Mouse (Mus musculus) kidney, adult 2 months (tissue): ENCODE results near the gene Srebf2. TPM values are rescaled to one million over a fixed set of nuclear protein-coding genes. Genes with fewer than 3 reads are reported as not detected.

Experiments
- DNase-seq: peaks from one replicate; pipeline ENCODE4 v3.0.0; 2021
- H3K27ac ChIP-seq: fragments of 200-500 bp; 2 replicates; pipeline ENCODE4 v1.5.1; 2012; ENCODE audit warnings: low read depth, low read length, control low read depth, inconsistent platforms; ENCODE audit not compliant: insufficient read depth
- H3K27me3 ChIP-seq: fragments of 200-500 bp; replicated peaks from 2 replicates; pipeline ENCODE4 v1.6.1; 2012; ENCODE audit warnings: mild to moderate bottlenecking, moderate library complexity, low read length, inconsistent platforms; ENCODE audit not compliant: control insufficient read depth, insufficient read depth
- H3K36me3 ChIP-seq: fragments of 200-500 bp; 2 replicates; pipeline ENCODE4 v1.6.1; 2012; ENCODE audit warnings: mild to moderate bottlenecking, moderate library complexity, low read length, inconsistent platforms; ENCODE audit not compliant: control insufficient read depth, insufficient read depth
- H3K4me1 ChIP-seq: fragments of 200-500 bp; 2 replicates; pipeline ENCODE4 v1.6.1; 2011; ENCODE audit warnings: low read length; ENCODE audit not compliant: control insufficient read depth, insufficient read depth
- H3K4me3 ChIP-seq: fragments of 200-500 bp; 2 replicates; pipeline ENCODE4 v1.5.1; 2011; ENCODE audit warnings: mild to moderate bottlenecking, low read depth, low read length, control low read depth; ENCODE audit not compliant: insufficient read depth
- CTCF ChIP-seq: fragments of 200-500 bp; conservative IDR thresholded peaks from 2 replicates; pipeline ENCODE4 v1.5.1; 2011; ENCODE audit warnings: low read depth, mild to moderate bottlenecking, control low read depth, low read length, moderate library complexity, mixed read lengths; ENCODE audit not compliant: insufficient read depth, insufficient read length
- POLR2A ChIP-seq: fragments of 200-500 bp; IDR thresholded peaks from one replicate; pipeline ENCODE4 v1.6.1; 2011; ENCODE audit warnings: low read depth, low read length, control low read depth
- WGBS: fragments of 180-500 bp; shearing (Covaris S2); methylation state at CpG from one replicate; pipeline ENCODE4 v1.1.7; 2018; 5-methylcytosine and 5-hydroxymethylcytosine counted together
- polyA plus RNA-seq: library from polyadenylated mRNA; depleted of rRNA; stranded (reverse); fragments of >200 nt; gene quantifications from 2 replicates; pipeline ENCODE4 v1.2.3, GENCODE M21; 2012

The Srebf2 gene
- polyA plus RNA-seq, 1 experiment = 102 TPM

DNA sequence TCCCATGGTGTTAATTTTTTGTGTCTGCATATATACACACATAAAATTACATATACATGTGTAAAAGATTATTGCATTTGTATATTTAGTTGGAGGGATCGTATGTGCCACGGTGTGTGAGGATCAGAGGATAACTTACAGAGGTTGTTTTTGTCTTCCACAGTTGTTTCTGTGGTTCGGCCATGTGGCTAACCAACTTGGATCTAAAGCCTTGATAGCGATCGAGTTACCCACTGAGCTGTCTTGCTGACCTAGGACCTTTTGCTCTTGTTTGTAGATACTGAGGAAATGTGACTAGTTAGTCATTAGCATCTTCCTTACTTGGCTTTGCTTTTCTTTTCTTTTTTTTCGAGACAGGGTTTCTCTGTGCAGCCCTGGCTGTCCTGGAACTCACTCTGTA lies 9.3 kb downstream of the Srebf2 start:
- TF ChIP-seq CTCF = no peak
- TF ChIP-seq POLR2A = no peak
- 72% methylated on average over 6 of the region's 6 CpGs for WGBS
- no peak overlapping the region for H3K27ac ChIP-seq
- no peaks in the 10 kb centered on the region for H3K36me3 ChIP-seq
- peaks cover 19% of the 10 kb centered on the region for H3K4me1 ChIP-seq
- H3K27me3 ChIP-seq = no peaks in the 10 kb centered on the region
- peak; percentile 19 for DNase-seq
- H3K4me3 ChIP-seq = no peak overlapping the region

GRCm38 (mm10) chr15:82156902-82157301 lies 9.9 kb downstream of the Srebf2 start:
- Histone ChIP-seq H3K4me3 (no peak overlapping the region), H3K27ac (no peak overlapping the region), H3K27me3 (no peaks in the 10 kb centered on the region), H3K4me1 (peaks cover 21% of the 10 kb centered on the region), H3K36me3 (no peaks in the 10 kb centered on the region)
- WGBS = 59% methylated on average over 10 of the region's 10 CpGs
- TF ChIP-seq POLR2A (no peak), CTCF (no peak)
- no peak for DNase-seq

GRCm38 (mm10) chr15:82158243-82159035 lies 11.5 kb downstream of the Srebf2 start:
- H3K36me3 ChIP-seq = no peaks in the 10 kb centered on the region
- H3K4me3 ChIP-seq = no peak overlapping the region
- no peak for TF ChIP-seq CTCF
- TF ChIP-seq POLR2A = no peak
- DNase-seq = no peak
- H3K4me1 ChIP-seq = peaks cover 19% of the 10 kb centered on the region
- no peaks in the 10 kb centered on the region for H3K27me3 ChIP-seq
- 51% methylated on average over 17 of the region's 17 CpGs for WGBS
- H3K27ac ChIP-seq = no peak overlapping the region

DNA sequence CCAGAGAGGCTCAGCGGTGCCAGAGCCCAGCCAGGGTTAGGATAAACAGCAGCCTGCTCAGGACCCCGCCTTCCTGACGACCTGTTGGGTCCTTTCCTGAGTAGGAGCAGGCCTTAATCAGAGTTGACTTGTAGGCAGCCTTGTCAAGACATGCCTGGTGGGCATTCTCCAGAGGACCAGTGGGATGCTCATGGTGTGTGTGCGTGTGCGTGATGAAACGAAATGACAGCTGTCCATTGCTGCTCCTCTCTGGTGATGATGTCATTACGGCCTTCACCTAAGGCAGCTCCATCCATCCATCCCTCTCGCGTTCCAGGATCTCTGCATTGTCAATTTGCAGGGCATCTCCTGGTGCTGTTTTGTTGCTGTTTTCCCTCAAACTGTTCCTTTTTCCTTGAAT lies 12.5 kb downstream of the Srebf2 start:
- no peak for TF ChIP-seq CTCF
- TF ChIP-seq POLR2A = no peak
- no peak overlapping the region for H3K27ac ChIP-seq
- no peaks in the 10 kb centered on the region for H3K36me3 ChIP-seq
- no peak for DNase-seq
- H3K4me3 ChIP-seq = no peak overlapping the region
- H3K4me1 ChIP-seq = peaks cover 21% of the 10 kb centered on the region
- no peaks in the 10 kb centered on the region for H3K27me3 ChIP-seq
- 91% methylated on average over 9 of the region's 9 CpGs for WGBS

GRCm38 (mm10) chr15:82160731-82161640 lies 14.0 kb downstream of the Srebf2 start:
- Histone ChIP-seq H3K27ac (no peak overlapping the region), H3K36me3 (no peaks in the 10 kb centered on the region), H3K4me3 (no peak overlapping the region), H3K4me1 (peaks cover 30% of the 10 kb centered on the region), H3K27me3 (no peaks in the 10 kb centered on the region)
- TF ChIP-seq POLR2A (no peak), CTCF (no peak)
- WGBS = 47% methylated on average over 11 of the region's 11 CpGs
- DNase-seq = peak; percentile 23

DNA sequence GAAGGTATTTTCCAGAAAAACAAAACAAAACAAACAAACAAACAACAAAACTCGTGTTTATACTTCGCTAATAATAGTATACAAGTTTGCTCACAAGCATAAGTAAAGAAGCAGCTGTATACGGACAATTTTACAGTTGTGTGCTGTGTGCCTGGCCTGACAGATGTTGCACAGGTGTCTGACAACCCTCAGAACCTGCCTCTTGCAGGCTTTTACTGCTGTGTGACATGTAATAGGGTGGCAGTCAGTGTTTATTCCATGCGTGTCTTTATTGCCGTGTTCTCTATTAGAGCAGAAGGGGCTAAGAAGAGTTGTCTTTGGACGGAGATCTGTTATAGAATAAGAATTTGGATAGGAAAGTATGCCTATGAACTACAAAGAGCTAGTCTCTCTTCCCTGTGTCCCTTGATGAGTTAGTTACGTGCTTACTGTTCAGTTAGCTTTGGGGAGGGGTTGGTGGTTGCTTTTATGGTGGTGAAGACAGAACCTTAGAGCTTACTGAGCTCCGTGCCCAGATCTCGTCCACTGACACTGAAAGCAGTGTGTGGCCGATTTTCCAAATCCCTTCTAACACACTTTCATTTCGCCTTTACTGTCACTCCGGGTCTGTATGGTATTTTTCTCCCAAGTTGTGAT lies 15.1 kb downstream of the Srebf2 start:
- H3K36me3 ChIP-seq = no peaks in the 10 kb centered on the region
- no peak for DNase-seq
- no peak overlapping the region for H3K4me3 ChIP-seq
- H3K4me1 ChIP-seq = peaks cover 36% of the 10 kb centered on the region
- no peak for TF ChIP-seq CTCF
- no peak for TF ChIP-seq POLR2A
- no peak overlapping the region for H3K27ac ChIP-seq
- no peaks in the 10 kb centered on the region for H3K27me3 ChIP-seq
- 90% methylated on average over 12 of the region's 12 CpGs for WGBS

- no peak for DNase-seq
- no peaks in the 10 kb centered on the region for H3K27me3 ChIP-seq
- 85% methylated on average over 10 of the region's 10 CpGs for WGBS
- no peak overlapping the region for H3K27ac ChIP-seq
- H3K4me3 ChIP-seq = no peak overlapping the region
- no peaks in the 10 kb centered on the region for H3K36me3 ChIP-seq
- TF ChIP-seq CTCF (no peak), POLR2A (no peak)
- H3K4me1 ChIP-seq = peaks cover 51% of the 10 kb centered on the region
Measured at GRCm38 (mm10) chr15:82163356-82164060, 16.5 kb downstream of the Srebf2 start.
